Mouse (Mus musculus) embryonic fibroblast, embryonic 13.5 days (primary cell): ENCODE results near the gene Lnpep.

Experiments used
- CTCF ChIP-seq: IDR thresholded peaks from 2 replicates; pipeline ENCODE4 v1.5.1; 2011; ENCODE audit warnings: mild to moderate bottlenecking, control low read depth, low read length, moderate library complexity, borderline replicate concordance; ENCODE audit not compliant: insufficient read depth
- POLR2A ChIP-seq: IDR thresholded peaks from 2 replicates; pipeline ENCODE4 v1.6.1; 2011; ENCODE audit warnings: low read depth, mild to moderate bottlenecking, control low read depth, low read length, moderate library complexity

- TF ChIP-seq POLR2A (no peak), CTCF (no peak)
Measured at GRCm38 (mm10) chr17:17598355-17598754, 26.5 kb downstream of the Lnpep start.
